Mouse (Mus musculus): ENCODE data around the gene Olfr378. TPM values are rescaled to one million over a fixed set of nuclear protein-coding genes. Genes with fewer than 3 reads are reported as not detected.

The Olfr378 gene
- polyA plus RNA-seq (2012; rRNA removed), result not detected in 2 replicates

DNA sequence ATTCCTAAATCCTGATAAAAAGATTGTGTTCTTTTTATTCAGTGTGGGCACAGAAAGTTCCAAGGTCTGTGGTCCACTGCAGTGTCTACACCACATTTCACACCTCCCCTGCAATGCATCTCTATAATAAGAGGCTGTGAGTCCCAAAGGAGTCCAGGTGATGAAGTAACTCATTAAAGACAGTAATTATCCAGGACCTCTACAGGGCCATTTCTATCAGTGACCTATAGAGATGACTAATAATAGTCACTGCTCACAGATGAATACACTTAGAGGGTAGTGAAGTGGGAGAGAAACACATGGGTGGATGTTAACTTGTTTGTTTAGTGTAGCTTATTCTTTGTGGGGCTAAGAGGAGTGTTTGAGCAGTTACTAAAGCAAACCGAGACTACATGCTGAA lies at the start of gene Olfr378:
Gene Olfr378 (minus strand): TSS at position 101 of the 400 bp plus-strand sequence.

DNA sequence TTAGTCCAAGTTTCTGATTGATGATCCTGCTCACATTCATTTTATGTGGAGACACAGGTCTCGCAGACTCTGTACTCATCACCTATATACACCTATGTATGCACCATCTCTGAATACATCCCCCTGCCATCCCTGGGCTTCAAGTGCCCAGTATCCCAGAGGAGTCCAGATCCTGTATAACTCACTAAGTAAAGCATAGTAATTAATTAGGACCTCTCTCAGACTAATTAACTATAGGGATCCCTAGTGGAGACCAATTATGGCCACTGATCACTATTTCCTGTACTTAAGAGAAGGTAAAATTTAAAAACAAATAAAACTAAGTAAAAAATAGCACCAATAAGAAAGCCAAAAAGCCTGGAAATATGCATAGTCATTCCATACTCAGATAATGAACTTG lies 29.1 kb upstream of the Olfr378 start, which contains the start of gene Olfr380:
Gene Olfr380 (minus strand): TSS at position 101 of the 400 bp plus-strand sequence.

DNA sequence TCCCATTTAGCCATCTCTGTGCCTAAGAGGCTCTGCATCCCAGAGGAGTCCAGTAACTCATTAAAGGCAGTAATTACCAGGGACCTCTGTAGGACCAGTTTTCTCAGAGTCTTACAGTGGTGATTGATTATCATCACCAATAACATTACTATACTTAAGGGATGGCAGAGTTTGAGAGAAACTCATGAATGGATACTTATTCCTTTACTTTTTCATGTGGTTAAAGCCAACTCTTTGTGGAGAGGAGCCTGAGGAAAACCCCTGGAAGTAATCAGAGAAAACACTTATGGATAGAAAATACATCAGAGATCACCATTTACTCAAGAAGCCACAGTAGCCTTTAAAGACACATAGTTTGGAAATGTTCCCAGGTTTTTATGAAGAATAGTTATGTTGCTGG lies 28.8 kb downstream of the Olfr378 start, which contains the start of gene Olfr1:
Gene Olfr1 (minus strand): TSS at position 101 of the 400 bp plus-strand sequence.

Other genes starting within 250 kb of the Olfr378 start
- gene Ctns, start 229.4 kb downstream of the Olfr378 start, polyA plus RNA-seq (2012; rRNA removed), result 8.0 and 9.1 TPM in 2 replicates
- 2.5 and 2.7 TPM in 2 replicates for gene Shpk, start 229.0 kb downstream of the Olfr378 start, polyA plus RNA-seq (2012; rRNA removed)
- gene Trpv1, start 194.2 kb downstream of the Olfr378 start, polyA plus RNA-seq (2012; rRNA removed), result 0.09 TPM in 1 of 2 replicates, not detected in the other
- gene Trpv3, start 161.1 kb downstream of the Olfr378 start, polyA plus RNA-seq (2012; rRNA removed), result 0.15 and 0.26 TPM in 2 replicates
- gene Aspa, start 98.9 kb downstream of the Olfr378 start, polyA plus RNA-seq (2012; rRNA removed), result 0.08 and 0.17 TPM in 2 replicates
- not detected in 2 replicates for gene Gm49340, start 98.7 kb downstream of the Olfr378 start, polyA plus RNA-seq (2012; rRNA removed)
- gene Spata22, start 98.7 kb downstream of the Olfr378 start, polyA plus RNA-seq (2012; rRNA removed), result not detected in 2 replicates
- gene Olfr20, start 77.7 kb downstream of the Olfr378 start, polyA plus RNA-seq (2012; rRNA removed), result 0.09 TPM in 1 of 2 replicates, not detected in the other
- not detected in 2 replicates for gene Olfr376, start 57.2 kb downstream of the Olfr378 start, polyA plus RNA-seq (2012; rRNA removed)
- gene Olfr1, start 28.9 kb downstream of the Olfr378 start, polyA plus RNA-seq (2012; rRNA removed), result not detected in 2 replicates
- not detected in 2 replicates for gene Olfr380, start 29.0 kb upstream of the Olfr378 start, polyA plus RNA-seq (2012; rRNA removed)
- not detected in 2 replicates for gene Olfr381, start 63.1 kb upstream of the Olfr378 start, polyA plus RNA-seq (2012; rRNA removed)
- gene Olfr382, start 88.7 kb upstream of the Olfr378 start, polyA plus RNA-seq (2012; rRNA removed), result not detected in 2 replicates
- not detected in 2 replicates for gene Olfr385, start 164.5 kb upstream of the Olfr378 start, polyA plus RNA-seq (2012; rRNA removed)
- gene Olfr384, start 170.1 kb upstream of the Olfr378 start, polyA plus RNA-seq (2012; rRNA removed), result not detected in 2 replicates

All from stomach, adult 2 months (tissue).